Mouse (Mus musculus) adrenal gland, postnatal 10 days (tissue): ENCODE measurements around the gene Ramp1. TPM values are rescaled to one million over a fixed set of nuclear protein-coding genes. Genes with fewer than 3 reads are reported as not detected.
A peak's percentile ranks its signal among the peaks of the same experiment; 100 is the strongest.

ENCODE experiments used
- DNase-seq: peaks from one replicate; pipeline ENCODE4 v3.0.0; 2021; ENCODE audit warnings: mixed read lengths
- total RNA-seq, 2 experiments: library from RNA; stranded (reverse); gene quantifications; 2 replicates each; pipeline ENCODE4 v1.2.3; 2021

The Ramp1 gene
- total RNA-seq, 2 experiments from 2014 or later: 8.3 to 11.3 TPM

GRCm38 (mm10) chr1:91239800-91240199, 60.2 kb downstream of the Ramp1 start:
- no peak for DNase-seq

- peak; percentile 53 for DNase-seq
Observed at GRCm38 (mm10) chr1:91240685-91241084, 61.1 kb downstream of the Ramp1 start.

- DNase-seq: no peak
Observed at GRCm38 (mm10) chr1:91241249-91241648, 61.6 kb downstream of the Ramp1 start.

GRCm38 (mm10) chr1:91248242-91248641, 68.6 kb downstream of the Ramp1 start:
- DNase-seq: no peak

GRCm38 (mm10) chr1:91248970-91249369, 69.3 kb downstream of the Ramp1 start:
- DNase-seq: no peak

- DNase-seq: peak; percentile 91
Observed at GRCm38 (mm10) chr1:91249564-91250414, 70.2 kb downstream of the Ramp1 start, which contains the start of gene Ube2f. Gene Ube2f, plus strand, starts transcription at chr1:91250304.

GRCm38 (mm10) chr1:91250415-91251147, 71.0 kb downstream of the Ramp1 start:
- DNase-seq: peak; percentile 56

- peak; percentile 12 for DNase-seq
Observed at GRCm38 (mm10) chr1:91251148-91251650, 71.6 kb downstream of the Ramp1 start.

- peak; percentile 9 for DNase-seq
Observed at GRCm38 (mm10) chr1:91251927-91252326, 72.3 kb downstream of the Ramp1 start.

GRCm38 (mm10) chr1:91257918-91258317, 78.3 kb downstream of the Ramp1 start:
- no peak for DNase-seq

GRCm38 (mm10) chr1:91259794-91260193, 80.2 kb downstream of the Ramp1 start:
- DNase-seq: no peak

- DNase-seq: no peak
Observed at GRCm38 (mm10) chr1:91262508-91262907, 82.9 kb downstream of the Ramp1 start.

- DNase-seq: no peak
Observed at GRCm38 (mm10) chr1:91272260-91272659, 92.6 kb downstream of the Ramp1 start.

Other genes starting within 250 kb of the Ramp1 start
- gene Prlh, start 226.7 kb upstream of the Ramp1 start, total RNA-seq: not detected
- gene Rab17, start 210.2 kb upstream of the Ramp1 start, total RNA-seq: 1 to 10 TPM; 2.1 to 2.8 TPM
- 10 to 100 TPM; 42.7 to 57.2 TPM for gene Lrrfip1, start 181.1 kb upstream of the Ramp1 start, total RNA-seq
- under 1 TPM; 0.21 to 0.30 TPM for gene Rbm44, start 34.7 kb upstream of the Ramp1 start, total RNA-seq
- gene Ube2f, start 70.5 kb downstream of the Ramp1 start, total RNA-seq: 10 to 100 TPM; 59.2 to 61.7 TPM
- gene Scly, start 118.5 kb downstream of the Ramp1 start, total RNA-seq: 10 to 100 TPM; 22.8 to 23.4 TPM
- under 1 TPM in 1 of 2 experiments, not detected in 1; 0.09 TPM for gene Espnl, start 142.3 kb downstream of the Ramp1 start, total RNA-seq
- gene Klhl30, start 171.2 kb downstream of the Ramp1 start, total RNA-seq: 1 to 10 TPM; 2.1 to 5.8 TPM
- gene Erfe, start 186.6 kb downstream of the Ramp1 start, total RNA-seq: 1 to 10 TPM; 1.0 to 2.2 TPM
- gene Ilkap, start 219.0 kb downstream of the Ramp1 start, total RNA-seq: 10 to 100 TPM; 82.9 to 83.7 TPM
- 100 to 1,000 TPM in 1 of 2 experiments, 10 to 100 TPM in 1; 49.5 to 137 TPM for gene Hes6, start 234.2 kb downstream of the Ramp1 start, total RNA-seq